Mouse (Mus musculus) lung, embryonic 14.5 days (tissue): ENCODE measurements around the gene G430095P16Rik. TPM values are rescaled to one million over a fixed set of nuclear protein-coding genes. Genes with fewer than 3 reads are reported as not detected.

Experiments
- ATAC-seq: fragments of 200-750 bp; cut with Nextera tagmentation; 2 replicates; pipeline ENCODE4 v1.8.0; 2017; ENCODE audit warnings: mild to moderate bottlenecking, moderate TSS enrichment, moderate library complexity; ENCODE audit not compliant: insufficient read depth
- DNase-seq: peaks from one replicate; pipeline ENCODE4 v3.0.0-alpha.2; 2015
- H3K27ac ChIP-seq: fragments of 300-500 bp; sonication (generic); 2 replicates; pipeline ENCODE4 v1.5.1; 2014; ENCODE audit warnings: low read depth, mild to moderate bottlenecking, moderate library complexity
- H3K27me3 ChIP-seq: fragments of 300-500 bp; sonication (generic); 2 replicates; pipeline ENCODE4 v1.6.1; 2014; ENCODE audit warnings: low read length, control low read depth; ENCODE audit not compliant: insufficient read depth
- H3K36me3 ChIP-seq: fragments of 300-500 bp; sonication (generic); 2 replicates; pipeline ENCODE4 v1.6.1; 2014; ENCODE audit warnings: control low read depth; ENCODE audit not compliant: insufficient read depth
- H3K4me1 ChIP-seq: fragments of 300-500 bp; sonication (generic); 2 replicates; pipeline ENCODE4 v1.6.1; 2014; ENCODE audit warnings: antibody characterized with exemption, control low read depth; ENCODE audit not compliant: insufficient read depth
- H3K4me2 ChIP-seq: fragments of 300-500 bp; sonication (generic); 2 replicates; pipeline ENCODE4 v1.6.1; 2014; ENCODE audit warnings: mild to moderate bottlenecking
- H3K4me3 ChIP-seq: fragments of 300-500 bp; sonication (generic); 2 replicates; pipeline ENCODE4 v1.5.1; 2014; ENCODE audit warnings: low read depth, low read length
- H3K9ac ChIP-seq: fragments of 300-500 bp; sonication (generic); 2 replicates; pipeline ENCODE4 v1.6.1; 2014
- H3K9me3 ChIP-seq: fragments of 300-500 bp; sonication (generic); 2 replicates; pipeline ENCODE4 v1.6.1; 2016; ENCODE audit warnings: low read depth, low read length, control low read depth
- CTCF ChIP-seq: IDR thresholded peaks from 2 replicates; pipeline ENCODE4 v1.5.1; 2016; ENCODE audit warnings: antibody characterized with exemption, low read depth
- WGBS: fragments of 180-500 bp; shearing (Covaris S2); extraction: QIAGEN DNeasy Blood & Tissue Kit; methylation state at CpG from one replicate; pipeline ENCODE4 v1.1.7; 2014; 5-methylcytosine and 5-hydroxymethylcytosine counted together
- polyA plus RNA-seq: library from polyadenylated mRNA; unstranded; fragments of >200 nt; fragmentation: Nextera tagmentation; extraction: Ambion mirVana; gene quantifications from 2 replicates; pipeline ENCODE4 v1.2.1, GENCODE M21; 2014

G430095P16Rik gene
- polyA plus RNA-seq, 1 experiment from 2014 or later, result 2.8 TPM

DNA sequence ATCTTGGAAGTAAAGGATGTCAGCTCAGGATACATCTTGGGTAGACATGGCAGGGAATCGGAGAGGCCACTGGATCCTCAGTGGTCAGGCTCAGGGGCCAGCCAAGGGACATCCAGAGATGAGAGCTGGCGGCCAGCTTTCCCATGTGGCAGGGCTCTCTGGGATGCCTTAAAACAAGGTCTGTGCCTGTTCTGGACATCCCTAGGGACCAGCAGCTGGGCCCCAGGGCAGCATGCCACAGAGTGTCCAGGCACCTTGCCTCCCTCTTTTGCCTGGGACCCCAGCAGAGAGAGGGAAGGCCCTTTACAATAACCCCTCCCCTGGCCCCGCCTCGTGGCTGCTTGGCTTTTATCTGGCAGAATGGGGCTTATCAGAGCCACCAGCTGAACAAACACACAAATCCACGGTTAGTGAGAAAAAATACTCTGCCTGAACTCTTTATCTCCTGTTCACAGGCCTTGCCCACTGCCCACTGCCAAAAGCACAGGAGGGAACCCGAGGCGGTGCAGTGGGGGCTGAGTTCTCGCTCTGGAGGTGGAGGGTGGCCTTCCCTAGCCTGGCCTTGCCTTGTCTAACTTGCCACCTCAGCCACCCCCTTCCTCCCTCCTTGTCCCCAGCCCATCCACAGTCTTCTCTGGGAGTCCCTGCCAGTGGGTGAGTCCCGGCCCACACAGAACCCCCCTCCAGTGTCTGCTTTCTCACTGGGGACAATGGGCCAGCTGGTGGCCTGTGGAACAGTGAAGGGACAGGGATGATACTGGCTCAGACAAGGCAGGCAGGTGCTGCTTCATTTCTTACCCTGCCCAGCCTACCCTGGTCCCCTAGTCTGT lies 7.9 kb downstream of the G430095P16Rik start:
- peaks cover 25% of the 10 kb centered on the region for H3K36me3 ChIP-seq
- peak overlapping the region; percentile 89 for H3K27ac ChIP-seq
- TF ChIP-seq CTCF, result no peak
- H3K27me3 ChIP-seq, result no peaks in the 10 kb centered on the region
- peaks cover 45% of the 10 kb centered on the region for H3K4me1 ChIP-seq
- no peak overlapping the region for H3K4me3 ChIP-seq
- DNase-seq, result peak; percentile 74
- H3K4me2 ChIP-seq, result peak overlapping the region; percentile 29; the same call in 1 of the 2 replicates
- no peaks in the 10 kb centered on the region for H3K9me3 ChIP-seq
- WGBS, result 22% methylated on average over 9 of the region's 9 CpGs
- peak overlapping the region; percentile 36; the same call in 1 of the 2 replicates for H3K9ac ChIP-seq
- peak; percentile 32 for ATAC-seq

DNA sequence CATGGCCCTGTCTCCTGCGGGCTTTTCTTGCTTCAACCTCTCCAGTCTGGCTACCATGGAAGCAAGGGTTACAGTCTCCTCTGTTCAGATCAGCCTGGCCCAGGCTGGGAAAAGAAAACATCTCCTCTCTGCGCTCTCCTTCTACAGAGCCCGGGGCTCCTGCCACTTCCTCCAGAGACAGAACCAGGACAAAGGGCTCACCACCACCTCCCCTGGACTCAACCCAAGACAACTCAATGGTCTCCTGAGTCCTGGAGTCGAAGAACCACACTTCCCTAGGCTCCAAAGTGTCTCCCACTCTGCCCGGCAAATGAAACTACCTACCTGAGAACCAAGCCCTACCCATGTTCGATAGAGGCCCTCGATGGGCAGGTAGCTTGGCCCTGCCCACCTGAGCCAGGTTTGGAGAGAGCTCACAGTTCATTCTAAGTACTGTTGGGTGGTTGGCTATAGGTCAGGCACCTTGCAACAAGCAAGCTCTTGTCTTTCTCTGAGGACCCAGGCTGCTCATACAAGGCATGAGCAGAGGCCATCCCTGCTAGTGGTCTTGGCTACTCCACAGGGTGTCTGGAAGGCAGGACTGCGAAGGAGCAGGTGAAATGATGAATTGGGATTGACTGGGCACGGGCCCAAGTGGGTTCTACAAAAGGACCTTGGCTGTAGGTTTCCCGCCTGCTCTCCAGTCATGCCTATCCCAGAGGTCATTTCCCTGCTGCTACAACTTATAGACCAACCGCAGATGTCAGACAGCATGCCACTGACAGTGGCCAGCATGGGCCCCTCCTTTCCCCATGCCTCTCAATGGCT lies 8.8 kb downstream of the G430095P16Rik start:
- Histone ChIP-seq H3K4me3 (no peak overlapping the region), H3K4me2 (peak overlapping the region; percentile 29; the same call in 1 of the 2 replicates), H3K4me1 (peaks cover 44% of the 10 kb centered on the region), H3K9ac (no peak overlapping the region), H3K9me3 (no peaks in the 10 kb centered on the region), H3K27ac (peak overlapping the region; percentile 89), H3K36me3 (peaks cover 22% of the 10 kb centered on the region), H3K27me3 (no peaks in the 10 kb centered on the region)
- no peak for DNase-seq
- no peak for TF ChIP-seq CTCF
- no peak for ATAC-seq
- WGBS, result 51% methylated on average over 11 of the region's 11 CpGs

- TF ChIP-seq CTCF, result no peak
- ATAC-seq (no peak), DNase-seq (no peak)
- H3K27me3 ChIP-seq, result no peaks in the 10 kb centered on the region
- H3K9me3 ChIP-seq, result no peaks in the 10 kb centered on the region
- no peak overlapping the region for H3K4me2 ChIP-seq
- no peak overlapping the region for H3K4me3 ChIP-seq
- WGBS, result 45% methylated on average over 5 of the region's 5 CpGs
- H3K4me1 ChIP-seq, result peaks cover 45% of the 10 kb centered on the region
- H3K9ac ChIP-seq, result peak overlapping the region; percentile 32
- peaks cover 13% of the 10 kb centered on the region; the same call in 1 of the 2 replicates for H3K36me3 ChIP-seq
- peak overlapping the region; percentile 55; the same call in 1 of the 2 replicates for H3K27ac ChIP-seq
Measured at GRCm38 (mm10) chr8:84732545-84732944, 9.7 kb downstream of the G430095P16Rik start.

GRCm38 (mm10) chr8:84732996-84733395 lies 10.2 kb downstream of the G430095P16Rik start:
- ATAC-seq, result no peak
- Histone ChIP-seq H3K4me3 (no peak overlapping the region), H3K27me3 (no peaks in the 10 kb centered on the region), H3K9me3 (no peaks in the 10 kb centered on the region), H3K27ac (peak overlapping the region; percentile 55; the same call in 1 of the 2 replicates), H3K4me1 (peaks cover 49% of the 10 kb centered on the region), H3K9ac (peak overlapping the region; percentile 32), H3K36me3 (0 out of 2 replicates have a peak, but pooled peaks cover 10% of the 10 kb centered on the region), H3K4me2 (no peak overlapping the region)
- no peak for DNase-seq
- TF ChIP-seq CTCF, result no peak
- WGBS, result 36% methylated on average over 6 of the region's 6 CpGs

DNA sequence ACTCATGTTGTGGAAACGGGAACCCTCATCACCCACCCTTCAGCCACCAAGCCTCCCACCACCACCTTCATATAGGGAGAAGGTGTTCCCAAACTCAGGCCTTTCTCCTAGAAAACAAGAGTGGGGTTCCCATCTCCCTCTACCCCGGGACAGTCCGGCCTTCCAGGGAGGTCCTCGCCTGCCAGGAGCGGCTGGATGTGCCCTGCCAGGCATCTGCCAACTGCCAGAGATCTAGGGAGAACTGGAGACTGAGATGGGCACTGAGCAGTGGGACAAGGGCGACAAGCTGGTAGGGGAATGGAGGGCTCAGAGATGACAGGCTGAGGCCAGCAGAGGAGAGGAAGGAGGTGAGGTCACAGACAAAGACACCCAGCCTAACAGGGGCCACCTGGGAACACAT lies 11.2 kb downstream of the G430095P16Rik start:
- 88% methylated on average over 6 of the region's 6 CpGs for WGBS
- H3K36me3 ChIP-seq, result 0 out of 2 replicates have a peak, but pooled peaks cover 10% of the 10 kb centered on the region
- no peak overlapping the region for H3K4me2 ChIP-seq
- H3K9me3 ChIP-seq, result no peaks in the 10 kb centered on the region
- no peak overlapping the region for H3K27ac ChIP-seq
- peaks cover 54% of the 10 kb centered on the region for H3K4me1 ChIP-seq
- H3K9ac ChIP-seq, result no peak overlapping the region
- TF ChIP-seq CTCF, result no peak
- no peak for DNase-seq
- H3K27me3 ChIP-seq, result no peaks in the 10 kb centered on the region
- H3K4me3 ChIP-seq, result no peak overlapping the region
- ATAC-seq, result no peak

GRCm38 (mm10) chr8:84734680-84735079 lies 11.9 kb downstream of the G430095P16Rik start:
- Histone ChIP-seq H3K27me3 (no peaks in the 10 kb centered on the region), H3K36me3 (0 out of 2 replicates have a peak, but pooled peaks cover 10% of the 10 kb centered on the region), H3K9ac (no peak overlapping the region), H3K27ac (no peak overlapping the region), H3K9me3 (no peaks in the 10 kb centered on the region), H3K4me2 (no peak overlapping the region), H3K4me1 (peaks cover 60% of the 10 kb centered on the region), H3K4me3 (no peak overlapping the region)
- ATAC-seq (no peak), DNase-seq (no peak)
- no peak for TF ChIP-seq CTCF
- 74% methylated on average over 2 of the region's 2 CpGs for WGBS

DNA sequence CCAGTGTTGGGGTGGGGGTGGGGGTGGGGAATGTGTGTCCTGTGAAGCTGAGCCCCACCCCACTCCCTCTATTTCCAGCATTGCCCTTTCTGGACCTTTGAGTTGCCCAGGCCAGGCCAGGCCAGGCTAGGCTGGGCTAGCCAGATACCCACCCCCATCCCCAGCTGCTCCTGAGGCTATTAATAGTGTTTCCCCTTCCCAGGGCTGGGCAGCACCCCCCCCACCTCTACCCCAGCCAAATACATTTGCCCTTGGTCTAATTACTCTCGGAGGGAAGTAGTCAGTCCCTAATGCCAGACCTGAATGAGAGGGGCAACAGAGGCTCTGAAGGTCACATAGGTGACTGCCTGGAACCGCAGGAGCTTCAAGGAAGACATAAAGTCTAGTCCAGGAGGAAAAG lies 12.8 kb downstream of the G430095P16Rik start:
- no peak overlapping the region for H3K4me3 ChIP-seq
- peaks cover 64% of the 10 kb centered on the region for H3K4me1 ChIP-seq
- no peak for DNase-seq
- H3K9ac ChIP-seq, result no peak overlapping the region
- no peaks in the 10 kb centered on the region for H3K27me3 ChIP-seq
- no peak overlapping the region for H3K27ac ChIP-seq
- WGBS, result 56% methylated on average over 2 of the region's 2 CpGs
- no peak for ATAC-seq
- no peak for TF ChIP-seq CTCF
- H3K9me3 ChIP-seq, result no peaks in the 10 kb centered on the region
- H3K4me2 ChIP-seq, result no peak overlapping the region
- 0 out of 2 replicates have a peak, but pooled peaks cover 10% of the 10 kb centered on the region for H3K36me3 ChIP-seq
